Mouse (Mus musculus) spleen, embryonic (tissue): Measurements from ENCODE around the gene Tdp1.

Experiments used
- CTCF ChIA-PET: fragments of 350-600 bp; sonication (Branson Sonifier 250); formaldehyde crosslinking; loops from one replicate; lab custom pipeline; 2022; lab: Charles Lee

Tdp1 gene

GRCm38 (mm10) chr12:99993146-99993890, 109.0 kb downstream of the Tdp1 start:
- CTCF ChIA-PET: no interaction called here

GRCm38 (mm10) chr12:99995951-99996350, 111.6 kb downstream of the Tdp1 start:
- CTCF ChIA-PET: no interaction called here

- CTCF ChIA-PET: no interaction called here
Measured at GRCm38 (mm10) chr12:99999726-100000125, 115.4 kb downstream of the Tdp1 start.

- CTCF ChIA-PET: no interaction called here
Measured at GRCm38 (mm10) chr12:100000381-100000780, 116.1 kb downstream of the Tdp1 start.

- CTCF ChIA-PET: no interaction called here
Measured at GRCm38 (mm10) chr12:100001246-100001645, 116.9 kb downstream of the Tdp1 start.

GRCm38 (mm10) chr12:100001910-100002309, 117.6 kb downstream of the Tdp1 start:
- CTCF ChIA-PET: no interaction called here

GRCm38 (mm10) chr12:100002914-100003587, 118.7 kb downstream of the Tdp1 start:
- CTCF ChIA-PET: no interaction called here
